Mouse (Mus musculus) c-Kit-positive CD71-positive TER-119-positive erythroid progenitor cells, embryonic 14.5 days (primary cell): ENCODE results near the gene Ndufa5.

ENCODE experiments used
- DNase-seq: peaks from one replicate; pipeline ENCODE4 v3.0.0-alpha.2; 2013; ENCODE audit warnings: low spot score

The Ndufa5 gene

DNA sequence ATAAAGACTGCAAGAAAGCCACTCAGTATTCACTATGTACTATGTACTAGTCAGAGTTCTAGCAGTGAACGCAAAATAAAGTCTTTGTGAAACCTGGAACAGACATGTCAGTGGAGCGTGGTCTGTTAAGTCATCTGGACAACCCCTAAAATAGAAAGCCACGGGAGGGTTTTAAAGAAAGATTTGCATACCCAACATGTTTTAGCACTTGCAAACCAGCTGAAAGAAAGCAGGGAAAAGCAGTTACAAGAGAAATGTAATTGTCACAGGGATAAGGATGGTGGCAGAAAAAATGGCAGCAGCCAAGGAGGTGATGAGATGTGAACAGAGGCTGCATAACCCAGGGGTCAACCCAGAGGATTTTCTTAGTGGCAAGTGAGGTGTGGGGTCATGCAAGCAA lies 2.1 kb downstream of the Ndufa5 start:
- no peak for DNase-seq

DNA sequence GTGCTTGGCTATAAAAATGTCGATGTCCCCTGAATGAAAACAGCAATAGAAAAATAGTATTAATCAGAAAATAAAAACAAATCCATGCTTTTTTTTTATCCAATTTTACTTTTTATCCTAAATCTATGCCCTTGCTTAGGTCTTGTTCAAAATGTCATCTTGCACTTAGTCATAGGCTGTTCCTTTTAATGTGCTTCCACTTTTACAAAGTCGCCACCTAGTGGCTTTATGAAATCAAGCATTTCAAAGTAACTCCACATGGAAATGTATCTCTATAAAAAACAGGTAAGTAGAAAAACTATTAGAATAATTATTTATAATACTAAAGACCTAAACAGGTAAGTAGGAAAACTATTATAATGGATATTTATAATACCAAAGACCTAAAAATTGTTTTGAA lies 11.6 kb downstream of the Ndufa5 start:
- DNase-seq = no peak

DNA sequence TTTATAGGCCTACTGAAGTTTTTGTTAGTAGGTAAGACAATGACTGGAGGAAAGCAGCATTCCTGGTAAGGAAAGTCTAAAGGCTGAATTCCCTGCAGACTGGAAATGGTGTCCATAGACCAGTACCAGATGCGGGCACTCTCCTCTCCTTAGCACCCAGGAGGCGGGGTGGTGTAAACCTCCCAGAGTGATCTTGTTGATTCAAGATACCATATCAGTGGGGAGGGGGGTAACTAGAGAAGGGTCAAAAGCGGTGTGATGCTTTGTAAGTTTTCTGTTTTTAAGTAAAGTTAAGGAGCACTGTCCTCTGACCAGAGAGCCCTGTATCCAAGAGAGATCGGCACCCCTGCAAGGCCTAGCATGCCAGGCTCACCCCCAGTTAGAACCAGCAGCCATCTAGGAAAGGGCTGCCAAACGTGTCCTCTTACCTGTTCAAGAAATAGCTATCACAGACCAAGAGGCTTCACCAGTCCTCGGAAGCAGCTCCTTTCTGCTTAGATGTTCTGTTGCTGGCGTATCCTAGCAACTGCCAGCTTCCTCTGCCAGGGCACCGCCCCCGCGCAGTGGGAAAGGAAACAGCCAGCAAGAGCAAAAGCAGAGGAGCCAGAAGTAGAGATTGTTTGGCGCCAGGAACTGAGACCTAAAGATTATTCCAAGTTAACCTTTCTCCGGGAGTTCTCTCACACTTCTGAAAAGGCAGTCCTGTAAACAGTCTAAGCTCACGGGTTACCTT lies 13.1 kb downstream of the Ndufa5 start, which contains the start of gene Iqub:
Iqub (minus strand) TSS at position 516 of the 733 bp plus-strand sequence.
- no peak for DNase-seq

DNA sequence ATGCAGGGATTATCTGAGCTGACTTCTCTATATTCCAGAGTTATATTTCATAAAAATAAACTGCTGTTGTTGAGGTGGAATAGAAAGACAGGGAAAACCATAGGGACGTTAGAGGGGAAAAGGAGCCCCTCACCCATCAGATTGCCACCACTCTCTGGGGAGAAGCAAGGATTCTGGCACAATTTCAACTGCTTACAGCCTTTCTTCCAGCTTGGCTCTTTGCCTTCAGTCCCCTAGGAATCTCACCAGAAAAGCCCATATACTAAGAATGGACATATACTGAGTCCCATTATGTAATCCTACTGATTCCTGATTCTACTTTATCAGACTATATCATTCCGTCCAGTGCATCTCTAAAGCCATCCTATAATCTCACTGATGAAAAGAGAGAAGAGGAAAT lies 23.7 kb downstream of the Ndufa5 start:
- no peak for DNase-seq

DNA sequence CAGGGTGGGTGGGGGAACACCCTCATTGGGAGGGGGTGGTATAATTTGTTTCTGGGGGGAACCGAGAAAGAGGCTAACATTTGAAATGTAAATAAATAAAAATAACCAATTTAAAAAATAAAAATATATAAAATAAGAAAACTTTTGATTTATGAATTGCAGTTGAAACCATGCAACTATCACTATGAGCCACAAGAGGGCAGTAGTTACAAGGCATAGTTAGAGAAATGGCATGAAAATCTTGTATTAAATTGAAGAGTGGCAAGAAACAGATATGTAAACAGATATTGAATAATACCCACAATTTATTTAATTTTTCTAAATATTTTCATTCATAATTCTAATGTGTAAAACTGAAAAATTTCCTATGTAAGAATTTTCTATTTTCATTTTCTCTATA lies 37.5 kb downstream of the Ndufa5 start:
- DNase-seq = no peak

DNA sequence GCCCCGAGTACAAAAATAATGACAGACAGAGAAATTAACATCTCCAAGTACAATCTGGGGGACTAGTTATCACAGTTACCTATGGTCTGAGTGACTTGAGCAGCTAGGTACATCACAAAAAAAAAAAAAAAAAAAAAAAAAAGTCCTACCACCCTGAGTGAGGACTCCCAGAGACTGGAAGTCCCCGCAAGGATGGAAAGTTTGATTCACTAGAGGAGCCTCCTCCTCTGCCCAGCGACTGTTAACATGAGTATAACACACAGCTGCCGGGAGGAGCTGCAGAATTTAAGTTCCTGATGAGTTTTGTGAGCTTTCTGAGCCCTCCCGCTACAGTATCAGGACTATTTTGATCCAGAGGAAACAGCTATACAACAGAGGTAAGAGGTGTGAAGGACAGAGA lies 41.3 kb downstream of the Ndufa5 start:
- no peak for DNase-seq

DNA sequence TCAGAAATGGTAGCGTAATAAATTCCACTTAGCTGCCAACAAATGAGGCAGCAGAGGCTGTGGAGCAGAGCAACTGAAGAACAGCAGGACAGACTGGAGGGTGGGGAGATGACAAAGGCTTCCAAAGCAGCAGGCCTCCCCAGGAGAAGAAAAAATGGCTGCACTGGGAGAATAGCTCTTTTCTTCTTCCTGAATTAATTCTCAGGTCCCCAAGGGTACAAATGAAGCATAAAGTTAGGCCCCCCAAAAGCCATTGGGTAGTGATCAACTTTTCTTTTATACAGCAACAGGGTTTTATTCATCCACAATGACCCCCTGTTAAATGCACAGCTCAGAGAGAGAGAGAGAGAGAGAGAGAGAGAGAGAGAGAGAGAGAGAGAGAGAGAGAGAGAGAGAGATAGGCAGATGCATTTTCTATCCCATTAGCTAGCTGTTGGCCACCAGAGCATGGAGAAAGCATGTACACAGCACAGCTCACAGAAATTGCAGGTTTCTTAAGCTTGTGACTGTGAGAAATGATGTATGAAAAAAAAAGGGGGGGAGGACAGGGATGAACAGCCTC lies 57.2 kb downstream of the Ndufa5 start:
- DNase-seq = no peak

DNA sequence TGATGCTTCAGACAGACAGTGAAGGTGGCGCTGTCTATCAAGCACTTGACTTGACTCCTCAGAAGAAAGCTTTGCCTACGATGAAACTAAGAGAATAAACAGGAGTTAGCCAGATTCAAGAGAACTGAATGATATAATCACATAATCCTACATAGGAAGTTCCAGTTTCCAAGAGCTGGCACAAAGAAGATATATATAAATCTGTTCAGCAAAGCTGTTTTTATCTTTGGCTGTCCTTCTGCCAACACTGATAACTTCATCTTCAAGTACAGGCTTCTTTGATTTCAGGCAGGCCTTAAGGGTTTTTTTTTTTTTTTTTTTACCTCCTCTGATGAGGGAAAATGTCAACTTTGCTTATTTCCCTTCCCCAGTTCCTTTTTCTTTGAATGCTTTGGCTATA lies 57.7 kb downstream of the Ndufa5 start:
- DNase-seq = no peak
